Mouse (Mus musculus) bone marrow, adult 2 months (tissue): ENCODE data around the gene Pde8a.

Experiments
- CTCF ChIP-seq: fragments of 200-500 bp; IDR thresholded peaks from 2 replicates; pipeline ENCODE4 v1.5.1; 2011; ENCODE audit warnings: low read length, control low read depth; ENCODE audit not compliant: control insufficient read depth, insufficient read depth
- POLR2A ChIP-seq: fragments of 200-500 bp; IDR thresholded peaks from 2 replicates; pipeline ENCODE4 v1.6.1; 2011; ENCODE audit warnings: low read depth, mild to moderate bottlenecking, control low read depth, low read length, borderline replicate concordance; ENCODE audit not compliant: control insufficient read depth

- TF ChIP-seq CTCF (no peak), POLR2A (no peak)
These were observed 73.5 kb downstream of the Pde8a start for GRCm38 (mm10) chr7:81286946-81287345.
